Mouse (Mus musculus) lung, postnatal 10 days (tissue): ENCODE measurements around the gene Ube2g2.
A peak's percentile ranks its signal among the peaks of the same experiment; 100 is the strongest.
"Not testable (repeated sequence)": the region's sequence is repeated elsewhere in the genome, so short reads cannot be mapped to it uniquely, and the experiment has no call there.

Experiments used
- DNase-seq: peaks from one replicate; pipeline ENCODE4 v3.0.0; 2021

Gene Ube2g2

DNA sequence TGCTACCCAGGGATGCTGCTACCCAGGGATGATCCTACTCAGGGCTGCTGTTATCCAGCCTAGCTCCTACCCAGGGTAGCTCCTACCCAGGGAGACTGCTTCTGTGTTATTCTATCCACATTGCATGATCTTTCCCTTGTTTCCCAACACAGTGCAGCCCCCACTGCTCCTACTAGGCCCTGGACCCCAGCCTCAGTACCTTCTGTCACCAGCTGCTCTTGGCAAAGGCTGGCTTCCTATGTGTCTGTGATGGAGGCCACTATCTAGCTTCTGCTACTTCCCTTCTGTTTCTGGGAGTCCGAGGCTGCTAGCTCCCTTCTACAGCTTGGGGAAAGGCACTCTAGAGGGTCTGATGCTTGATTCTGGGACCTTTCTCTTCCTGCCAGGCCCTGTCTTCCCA, 25.4 kb downstream of the Ube2g2 start:
- DNase-seq: no peak

- DNase-seq: no peak
Measured at GRCm38 (mm10) chr10:77647901-77648300, 25.8 kb downstream of the Ube2g2 start.

GRCm38 (mm10) chr10:77652046-77652445, 30.0 kb downstream of the Ube2g2 start:
- DNase-seq: no peak

DNA sequence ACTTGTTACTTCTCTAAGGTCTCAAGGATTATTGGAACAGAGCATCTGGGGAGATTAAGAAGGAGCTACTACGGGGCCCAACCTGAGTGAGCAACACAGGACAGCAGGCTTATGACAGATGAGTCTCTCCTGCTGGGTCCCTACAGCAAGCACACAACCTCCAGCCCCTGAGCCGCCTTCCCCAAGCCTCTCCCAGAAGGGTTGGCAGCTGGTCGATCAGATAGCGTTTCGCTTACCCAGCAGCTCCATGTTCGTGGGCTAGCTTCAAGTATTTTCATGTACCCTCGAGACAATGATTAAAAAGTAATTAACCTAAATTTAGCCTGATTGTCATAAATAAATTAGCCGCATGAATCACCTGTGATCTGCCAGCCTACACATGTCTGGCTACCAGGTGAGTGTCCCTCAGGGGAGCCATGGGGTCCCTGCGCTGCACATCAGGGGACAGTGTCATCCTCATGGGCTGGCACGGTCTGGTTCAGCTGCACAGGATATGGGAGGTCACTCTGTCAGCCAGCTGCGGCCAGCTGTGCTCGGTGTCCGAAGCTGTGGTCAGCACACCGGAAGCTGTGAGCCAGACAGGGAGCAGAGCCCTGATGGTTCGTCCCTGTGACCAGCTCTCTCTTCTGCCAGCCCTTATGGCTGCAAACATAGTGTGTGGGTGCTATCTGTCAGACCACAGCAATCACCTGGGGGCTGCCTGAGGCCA, 36.4 kb downstream of the Ube2g2 start:
- DNase-seq: peak; percentile 82

GRCm38 (mm10) chr10:77663949-77664665, 42.0 kb downstream of the Ube2g2 start:
- no peak for DNase-seq

DNA sequence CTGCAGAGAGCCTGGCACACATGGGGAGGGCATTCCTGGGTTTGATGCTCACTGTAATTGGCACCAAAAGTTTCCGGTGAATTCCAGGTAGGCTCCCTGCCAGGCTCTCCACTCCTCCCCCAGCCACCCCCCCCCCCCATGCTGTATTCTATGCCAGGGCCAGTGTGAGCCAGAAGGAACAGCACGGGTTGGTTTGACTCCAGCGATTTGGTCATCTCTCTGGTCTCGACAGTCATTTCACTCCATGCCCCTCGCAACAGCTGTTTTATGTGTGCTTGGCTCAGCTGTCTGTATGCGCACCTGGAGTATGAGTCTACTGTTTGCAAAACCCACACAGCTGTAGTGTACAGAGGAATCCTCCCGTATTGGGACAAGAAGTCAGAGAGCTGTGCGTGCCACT, 44.3 kb downstream of the Ube2g2 start:
- DNase-seq: peak; percentile 34

DNA sequence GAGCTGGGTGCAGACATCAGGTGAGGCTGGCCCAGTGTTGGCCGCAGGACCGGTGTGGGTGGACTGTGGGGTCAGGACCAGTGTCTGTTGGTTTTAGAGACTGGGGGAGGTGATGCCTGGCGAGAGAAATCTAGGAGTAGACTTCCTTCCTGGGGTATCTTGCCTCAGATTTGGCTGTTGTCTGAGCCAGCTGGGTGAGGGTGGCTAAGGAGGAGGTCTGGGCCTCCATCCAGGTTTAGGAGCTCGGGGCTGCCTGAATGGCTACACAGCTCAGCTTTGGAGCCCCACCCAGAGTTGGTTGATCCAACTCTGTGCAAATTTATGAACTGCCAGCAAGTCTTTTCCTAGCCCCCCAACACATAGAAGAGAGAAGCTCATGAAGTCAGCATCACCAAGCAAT, 45.3 kb downstream of the Ube2g2 start:
- DNase-seq: peak; percentile 42

DNA sequence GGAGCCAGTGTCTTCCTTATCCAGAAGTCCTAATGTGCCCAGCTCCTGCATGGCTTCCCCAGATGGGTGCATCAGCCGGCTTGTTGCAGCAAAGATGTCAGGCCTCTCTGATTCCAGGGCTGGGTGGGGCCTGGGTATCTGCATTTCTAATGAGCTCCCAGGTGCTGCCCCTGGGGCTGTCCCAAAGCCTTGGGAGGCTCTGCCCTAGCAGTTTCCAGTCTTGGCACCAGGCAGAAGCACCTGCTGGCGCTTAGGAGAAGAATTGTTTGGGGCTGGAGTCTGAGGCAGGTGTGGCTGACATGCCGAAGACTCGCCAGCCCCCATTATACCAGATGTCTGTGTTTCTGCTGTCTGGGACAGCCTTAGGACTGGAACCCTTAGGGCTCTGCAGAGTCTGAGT, 48.6 kb downstream of the Ube2g2 start:
- no peak for DNase-seq

DNA sequence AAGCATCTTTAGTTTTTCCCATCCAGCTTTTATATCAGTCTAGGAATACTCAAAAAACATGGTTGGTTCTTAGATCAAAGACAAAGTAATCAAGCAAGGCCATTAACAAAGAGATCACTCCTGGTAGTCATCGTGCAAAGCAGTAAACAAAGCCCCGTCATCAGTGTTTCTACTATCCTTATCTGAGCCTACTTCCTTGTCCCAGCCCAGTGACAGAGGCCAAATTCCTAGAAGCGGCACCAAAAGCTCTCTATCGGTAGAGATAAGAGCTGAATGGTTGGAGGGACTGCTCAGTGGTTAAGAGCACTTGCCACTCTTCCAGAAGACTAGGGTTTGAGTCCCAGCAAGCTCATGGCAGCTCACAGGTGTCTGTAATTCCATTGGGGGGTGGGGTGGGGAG, 49.4 kb downstream of the Ube2g2 start:
- no peak for DNase-seq

GRCm38 (mm10) chr10:77673765-77674164, 51.7 kb downstream of the Ube2g2 start:
- no peak for DNase-seq

DNA sequence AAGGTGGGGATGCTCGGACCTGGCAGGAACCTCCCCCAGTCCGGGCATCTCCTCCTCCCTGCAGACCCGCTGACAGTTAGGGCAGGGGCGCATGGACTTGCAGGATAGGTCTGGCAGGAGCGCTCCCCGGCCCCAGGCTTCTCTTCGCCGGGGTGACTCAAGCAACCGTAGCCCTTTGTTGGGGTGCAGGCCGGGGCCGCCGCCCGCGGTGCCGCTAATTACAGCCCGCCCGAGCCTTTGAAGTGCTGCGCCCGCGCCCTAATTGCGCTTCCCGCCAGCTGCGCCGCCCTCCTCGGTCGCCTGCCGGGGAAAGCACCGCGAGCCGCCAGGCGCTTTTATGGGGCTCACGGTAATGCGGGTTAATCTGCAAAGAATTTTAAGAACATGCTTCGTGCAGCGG, 55.5 kb downstream of the Ube2g2 start:
- no peak for DNase-seq

- no peak for DNase-seq
Measured at GRCm38 (mm10) chr10:77682994-77683393, 60.9 kb downstream of the Ube2g2 start.

DNA sequence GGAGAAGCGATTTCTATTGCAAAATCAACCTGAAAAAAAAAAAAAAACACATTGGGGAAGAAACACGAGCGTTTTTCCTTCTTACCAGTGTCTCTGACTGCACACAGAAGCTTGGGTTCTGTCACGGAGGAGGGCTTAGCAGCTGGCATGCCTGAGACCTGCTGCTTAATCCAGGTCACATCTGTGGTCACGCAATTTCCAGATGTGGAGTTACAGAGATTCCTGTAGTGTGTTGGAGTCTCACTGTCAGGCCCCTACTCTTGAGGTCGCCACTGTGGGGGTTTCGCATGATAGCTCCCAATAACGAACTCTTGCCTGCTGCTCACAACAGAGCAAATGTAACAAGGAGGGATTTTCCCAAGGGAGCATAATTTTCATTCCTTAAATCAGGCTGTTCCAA, 62.1 kb downstream of the Ube2g2 start:
- no peak for DNase-seq

DNA sequence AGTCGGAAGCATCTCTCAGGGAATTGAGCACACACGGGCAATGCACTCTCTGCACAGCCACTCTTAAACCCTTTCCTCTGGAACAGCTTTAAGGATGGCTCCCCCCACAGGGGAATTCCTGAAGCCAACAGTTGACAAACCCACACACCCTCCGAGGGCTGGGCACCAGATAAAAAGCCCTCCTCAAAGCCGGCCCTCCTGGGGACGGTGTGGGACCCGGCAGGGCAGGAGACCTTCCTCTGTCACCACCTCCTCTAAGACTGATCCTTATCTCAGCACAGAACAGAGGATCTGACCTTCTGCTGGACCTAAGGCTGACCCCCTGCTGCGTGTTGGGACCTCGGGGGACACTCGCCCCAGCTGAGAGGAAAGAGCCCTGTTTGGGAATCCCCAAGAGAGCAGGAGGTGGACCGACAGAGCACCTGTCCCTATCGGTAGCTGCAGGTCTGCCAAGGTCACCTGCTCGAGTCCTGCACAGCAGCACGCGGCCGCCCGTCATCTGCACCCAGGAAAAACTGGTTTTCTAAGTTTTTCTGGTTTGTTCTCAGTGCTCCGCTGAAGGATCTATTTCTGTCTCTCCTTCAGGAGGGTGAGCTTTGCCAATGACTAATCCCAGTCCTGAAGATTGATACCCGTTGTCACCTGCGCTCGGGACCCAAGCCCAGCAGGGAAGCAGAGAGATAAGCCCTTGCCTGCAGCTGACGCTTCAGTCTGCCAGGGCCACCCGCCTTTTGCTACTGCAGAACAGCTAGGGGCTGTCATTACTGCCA, 64.0 kb downstream of the Ube2g2 start, which contains the start of gene Tspear:
Tspear (plus strand) TSS at position 675 of the 770 bp plus-strand sequence.
- no peak for DNase-seq

DNA sequence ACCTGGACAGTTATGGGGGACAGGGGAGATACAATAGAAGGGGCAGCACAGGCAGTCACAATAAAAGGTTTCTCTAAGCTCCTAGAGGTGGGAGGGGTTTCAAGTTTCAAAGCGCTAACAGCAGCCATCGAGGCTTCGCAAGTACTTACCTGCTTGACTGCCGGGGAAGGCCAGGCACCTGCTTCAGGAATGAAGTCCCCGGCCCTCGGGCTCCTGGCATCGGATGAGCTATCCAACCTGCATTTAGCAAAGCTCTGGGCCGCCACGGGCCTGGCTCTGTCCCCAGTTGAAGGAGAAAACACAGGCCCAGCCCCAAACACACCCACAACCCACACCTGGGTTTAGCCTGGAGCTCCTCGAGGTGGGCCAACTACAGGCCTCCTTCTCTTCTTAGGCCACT, 64.9 kb downstream of the Ube2g2 start:
- DNase-seq: no peak

- not testable (repeated sequence) for DNase-seq
Measured at GRCm38 (mm10) chr10:77690356-77690807, 68.3 kb downstream of the Ube2g2 start, which contains the start of gene Gm19402. Gm19402 (minus strand) TSS chr10:77690757.
